Mouse (Mus musculus) forebrain, postnatal 0 days (tissue): Measurements from ENCODE around the gene Klhl32. TPM values are rescaled to one million over a fixed set of nuclear protein-coding genes. Genes with fewer than 3 reads are reported as not detected.
A peak's percentile ranks its signal among the peaks of the same experiment; 100 is the strongest.
"Not testable (repeated sequence)": the region's sequence is repeated elsewhere in the genome, so short reads cannot be mapped to it uniquely, and the experiment has no call there.

ENCODE experiments used
- ATAC-seq: fragments of 200-750 bp; cut with Nextera tagmentation; 2 replicates; pipeline ENCODE4 v1.8.0; 2017; ENCODE audit warnings: mild to moderate bottlenecking, moderate library complexity
- DNase-seq: peaks from one replicate; pipeline ENCODE4 v3.0.0-alpha.2; 2015
- H3K27ac ChIP-seq: fragments of 300-500 bp; sonication (generic); 2 replicates; pipeline ENCODE4 v1.5.1; 2014; ENCODE audit warnings: low read depth, mild to moderate bottlenecking, antibody characterized with exemption, low read length, moderate library complexity, mixed read lengths
- H3K27me3 ChIP-seq: fragments of 300-500 bp; sonication (generic); 2 replicates; pipeline ENCODE4 v1.6.1; 2014; ENCODE audit warnings: mild to moderate bottlenecking, low read length, mixed read lengths; ENCODE audit not compliant: insufficient read depth
- H3K36me3 ChIP-seq: fragments of 300-500 bp; sonication (generic); 2 replicates; pipeline ENCODE4 v1.6.1; 2014; ENCODE audit warnings: mild to moderate bottlenecking, moderate library complexity; ENCODE audit not compliant: insufficient read depth
- H3K4me1 ChIP-seq: fragments of 300-500 bp; sonication (generic); 2 replicates; pipeline ENCODE4 v1.6.1; 2014; ENCODE audit warnings: antibody characterized with exemption; ENCODE audit not compliant: insufficient read depth
- H3K4me2 ChIP-seq: fragments of 300-500 bp; sonication (generic); 2 replicates; pipeline ENCODE4 v1.6.1; 2014; ENCODE audit warnings: low read depth, mild to moderate bottlenecking, moderate library complexity
- H3K4me3 ChIP-seq: fragments of 300-500 bp; sonication (generic); 2 replicates; pipeline ENCODE4 v1.5.1; 2014; ENCODE audit warnings: low read depth, low read length, mixed read lengths
- H3K9ac ChIP-seq: fragments of 300-500 bp; sonication (generic); 2 replicates; pipeline ENCODE4 v1.6.1; 2014; ENCODE audit warnings: mild to moderate bottlenecking
- H3K9me3 ChIP-seq: fragments of 300-500 bp; sonication (generic); 2 replicates; pipeline ENCODE4 v1.6.1; 2016; ENCODE audit warnings: low read length
- CTCF ChIP-seq: sonication (generic); IDR thresholded peaks from 2 replicates; pipeline ENCODE4 v1.5.1; 2016; ENCODE audit warnings: antibody characterized with exemption, control low read depth, low read depth
- WGBS: fragments of 180-500 bp; shearing (Covaris S2); extraction: QIAGEN DNeasy Blood & Tissue Kit; methylation state at CpG from one replicate; pipeline ENCODE4 v1.1.7; 2014; 5-methylcytosine and 5-hydroxymethylcytosine counted together
- polyA plus RNA-seq: library from polyadenylated mRNA; unstranded; fragments of >200 nt; fragmentation: Nextera tagmentation; extraction: Ambion mirVana; gene quantifications from 2 replicates; pipeline ENCODE4 v1.2.1, GENCODE M21; 2015
- total RNA-seq: library from RNA; depleted of rRNA; stranded (reverse); fragments of >200 nt; gene quantifications from 2 replicates; pipeline ENCODE4 v1.2.3, GENCODE M21; 2014

The Klhl32 gene
- total and polyA plus RNA-seq, 2 experiments from 2014 or later: 18.8 to 29.6 TPM

DNA sequence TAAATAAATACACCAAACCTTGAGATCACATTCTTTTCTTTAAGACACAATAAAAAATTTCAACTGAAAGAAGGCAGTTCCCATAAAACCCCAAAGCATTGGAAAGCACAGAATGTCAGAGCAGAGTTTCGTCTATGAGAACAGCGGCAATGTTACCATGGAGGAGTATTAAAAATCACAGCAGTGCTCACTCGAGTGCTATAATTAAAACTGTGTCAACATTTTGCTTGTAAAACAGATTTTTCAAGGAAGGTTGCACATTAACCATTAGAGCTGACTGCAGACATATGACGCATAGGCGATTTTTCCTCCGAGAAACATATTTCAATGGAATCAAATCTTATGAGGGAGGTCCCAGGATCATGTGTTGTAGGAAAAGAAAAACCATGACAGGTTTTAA, 191.7 kb downstream of the Klhl32 start:
- no peak overlapping the region for H3K4me2 ChIP-seq
- H3K36me3 ChIP-seq: no peaks in the 10 kb centered on the region
- H3K9me3 ChIP-seq: no peaks in the 10 kb centered on the region
- no peaks in the 10 kb centered on the region for H3K27me3 ChIP-seq
- H3K9ac ChIP-seq: no peak overlapping the region
- no peak overlapping the region for H3K27ac ChIP-seq
- H3K4me1 ChIP-seq: peaks cover 3% of the 10 kb centered on the region; the same call in 1 of the 2 replicates
- no peak overlapping the region for H3K4me3 ChIP-seq
- WGBS: 64% methylated on average over 6 of the region's 6 CpGs
- ATAC-seq (peak; percentile 58), DNase-seq (peak; percentile 25)
- TF ChIP-seq CTCF: no peak

- not testable (repeated sequence) for ATAC-seq, H3K27me3 ChIP-seq, H3K4me2 ChIP-seq, H3K4me3 ChIP-seq, H3K36me3 ChIP-seq, DNase-seq, H3K9me3 ChIP-seq, H3K9ac ChIP-seq, H3K27ac ChIP-seq, H3K4me1 ChIP-seq
- WGBS: 94% methylated on average over 5 of the region's 8 CpGs
Observed at GRCm38 (mm10) chr4:24644735-24645134, 206.2 kb downstream of the Klhl32 start.

DNA sequence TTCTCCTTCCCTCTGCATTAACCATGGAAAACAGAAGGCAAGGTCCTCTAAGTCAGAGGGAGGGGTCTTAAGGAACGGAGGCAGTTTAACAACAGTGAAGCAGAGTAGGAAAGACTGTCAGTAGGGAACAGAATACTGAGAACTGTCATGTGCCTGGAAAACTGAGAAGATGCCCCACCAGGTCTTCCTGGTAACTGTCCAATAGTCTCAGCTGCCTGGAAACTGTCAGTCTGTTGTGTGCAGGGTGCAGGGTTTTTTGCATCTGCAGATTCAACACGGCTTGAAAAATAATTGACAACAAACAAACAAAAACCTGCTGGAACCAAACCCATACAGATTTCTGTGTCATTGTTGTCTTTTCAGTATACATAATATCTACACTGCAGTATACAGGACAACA, 208.6 kb downstream of the Klhl32 start:
- TF ChIP-seq CTCF: no peak
- no peak overlapping the region for H3K4me2 ChIP-seq
- no peaks in the 10 kb centered on the region for H3K4me1 ChIP-seq
- H3K9ac ChIP-seq: no peak overlapping the region
- H3K4me3 ChIP-seq: no peak overlapping the region
- H3K27ac ChIP-seq: no peak overlapping the region
- no peaks in the 10 kb centered on the region for H3K9me3 ChIP-seq
- H3K36me3 ChIP-seq: no peaks in the 10 kb centered on the region
- no peak for DNase-seq
- 45% methylated on average over 2 of the region's 2 CpGs for WGBS
- no peaks in the 10 kb centered on the region for H3K27me3 ChIP-seq
- ATAC-seq: no peak; the same call in 1 of the 2 replicates

DNA sequence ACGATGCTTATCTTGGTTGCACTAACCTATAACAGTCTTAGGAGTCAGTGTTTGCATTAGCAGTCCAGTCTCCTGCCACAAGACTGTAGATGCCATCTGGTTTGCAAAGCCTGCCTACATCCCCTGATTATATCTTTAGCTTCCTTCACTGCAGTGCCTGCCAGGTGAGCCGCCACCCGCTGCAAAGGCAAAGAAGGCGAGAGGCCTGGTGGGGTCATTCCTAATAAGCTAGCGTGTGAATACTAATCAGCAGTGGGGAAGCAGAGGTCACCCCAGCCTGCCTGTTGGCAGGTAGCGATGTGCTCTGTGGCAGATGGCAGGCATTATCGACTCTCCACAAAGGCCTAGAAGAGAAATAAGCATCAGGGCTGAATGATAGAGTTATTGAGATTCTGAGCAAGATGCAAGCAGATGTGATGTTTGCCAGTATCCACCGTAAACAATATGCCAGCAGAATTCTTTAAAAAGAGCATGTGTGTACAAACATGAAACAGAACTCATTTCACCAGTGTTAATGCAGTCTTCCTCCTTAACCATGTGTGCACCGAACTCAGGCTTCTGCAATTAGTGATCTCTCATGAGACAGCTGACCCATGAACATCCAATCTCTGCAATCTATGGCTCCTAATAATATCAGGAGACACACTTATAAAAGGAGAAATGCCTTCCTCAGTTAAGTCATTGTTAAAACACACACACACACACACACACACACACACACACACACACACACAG, 219.6 kb downstream of the Klhl32 start:
- no peak overlapping the region for H3K4me2 ChIP-seq
- H3K9me3 ChIP-seq: no peaks in the 10 kb centered on the region
- no peaks in the 10 kb centered on the region for H3K27me3 ChIP-seq
- 32% methylated on average over 9 of the region's 9 CpGs for WGBS
- DNase-seq (peak; percentile 18), ATAC-seq (peak; percentile 60)
- H3K27ac ChIP-seq: no peak overlapping the region
- H3K4me3 ChIP-seq: no peak overlapping the region
- no peak for TF ChIP-seq CTCF
- peaks cover 6% of the 10 kb centered on the region for H3K4me1 ChIP-seq
- H3K36me3 ChIP-seq: no peaks in the 10 kb centered on the region
- no peak overlapping the region for H3K9ac ChIP-seq

DNA sequence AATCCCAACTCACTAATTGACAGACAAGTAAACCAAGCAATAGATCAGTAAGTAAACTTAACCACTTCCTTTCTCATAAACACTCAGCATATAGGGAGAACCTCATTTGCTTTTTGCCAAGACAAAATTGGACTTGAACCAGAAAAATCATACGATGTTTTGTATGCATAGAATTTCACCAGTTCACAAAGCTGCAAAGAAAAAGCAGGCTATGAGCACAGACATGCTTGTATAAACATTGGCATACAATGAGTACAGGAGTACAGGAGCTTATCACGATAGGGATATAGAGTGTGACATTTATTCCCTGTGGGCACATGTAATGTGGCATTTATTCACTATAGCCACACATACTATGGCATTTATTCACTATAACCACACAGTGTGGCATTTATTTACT, 220.5 kb downstream of the Klhl32 start:
- H3K36me3 ChIP-seq: no peaks in the 10 kb centered on the region
- H3K9me3 ChIP-seq: no peaks in the 10 kb centered on the region
- peaks cover 6% of the 10 kb centered on the region for H3K4me1 ChIP-seq
- H3K9ac ChIP-seq: no peak overlapping the region
- peak; percentile 54 for ATAC-seq
- H3K4me3 ChIP-seq: no peak overlapping the region
- TF ChIP-seq CTCF: no peak
- H3K27ac ChIP-seq: no peak overlapping the region
- H3K27me3 ChIP-seq: no peaks in the 10 kb centered on the region
- no peak overlapping the region for H3K4me2 ChIP-seq
- no peak for DNase-seq
- WGBS: 34% methylated on average over 2 of the region's 2 CpGs

DNA sequence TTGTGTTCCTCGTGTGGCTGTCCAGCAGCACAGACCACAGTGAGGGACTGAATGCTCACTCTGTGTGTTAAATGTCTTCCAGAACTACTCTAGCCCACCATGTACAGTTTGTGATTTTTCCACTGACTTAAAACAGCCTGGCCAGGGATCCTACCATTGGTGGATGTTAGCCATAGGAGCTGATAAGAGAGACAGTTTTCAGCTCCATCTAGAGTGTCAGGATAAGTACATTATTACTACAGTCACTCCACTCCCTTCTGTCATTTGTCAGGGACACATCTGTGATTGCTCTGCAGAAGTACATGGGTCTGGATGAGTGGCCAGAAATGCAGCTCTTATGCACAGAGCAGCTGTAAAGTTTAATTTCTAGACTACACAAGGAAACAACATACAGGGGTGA, 223.1 kb downstream of the Klhl32 start:
- ATAC-seq (no peak), DNase-seq (no peak)
- H3K9me3 ChIP-seq: no peaks in the 10 kb centered on the region
- TF ChIP-seq CTCF: no peak
- no peak overlapping the region for H3K9ac ChIP-seq
- H3K27me3 ChIP-seq: no peaks in the 10 kb centered on the region
- H3K4me2 ChIP-seq: no peak overlapping the region
- H3K36me3 ChIP-seq: no peaks in the 10 kb centered on the region
- H3K4me1 ChIP-seq: peaks cover 6% of the 10 kb centered on the region
- H3K27ac ChIP-seq: no peak overlapping the region
- 61% methylated on average over 1 of the region's 1 CpGs for WGBS
- no peak overlapping the region for H3K4me3 ChIP-seq

- H3K9ac ChIP-seq: no peak overlapping the region
- no peaks in the 10 kb centered on the region for H3K36me3 ChIP-seq
- peaks cover 6% of the 10 kb centered on the region for H3K4me1 ChIP-seq
- no peak overlapping the region for H3K27ac ChIP-seq
- 55% methylated on average over 4 of the region's 4 CpGs for WGBS
- H3K9me3 ChIP-seq: no peaks in the 10 kb centered on the region
- no peak for ATAC-seq
- no peak overlapping the region for H3K4me2 ChIP-seq
- no peak for DNase-seq
- TF ChIP-seq CTCF: no peak
- H3K4me3 ChIP-seq: no peak overlapping the region
- H3K27me3 ChIP-seq: no peaks in the 10 kb centered on the region
Observed at GRCm38 (mm10) chr4:24626686-24627085, 224.2 kb downstream of the Klhl32 start.
